Mouse (Mus musculus): ENCODE data around the gene Tom1l2. TPM values are rescaled to one million over a fixed set of nuclear protein-coding genes. Genes with fewer than 3 reads are reported as not detected.

Tom1l2 gene
- polyA plus RNA-seq, 1 experiment from 2014 or later = 74.6 TPM

DNA sequence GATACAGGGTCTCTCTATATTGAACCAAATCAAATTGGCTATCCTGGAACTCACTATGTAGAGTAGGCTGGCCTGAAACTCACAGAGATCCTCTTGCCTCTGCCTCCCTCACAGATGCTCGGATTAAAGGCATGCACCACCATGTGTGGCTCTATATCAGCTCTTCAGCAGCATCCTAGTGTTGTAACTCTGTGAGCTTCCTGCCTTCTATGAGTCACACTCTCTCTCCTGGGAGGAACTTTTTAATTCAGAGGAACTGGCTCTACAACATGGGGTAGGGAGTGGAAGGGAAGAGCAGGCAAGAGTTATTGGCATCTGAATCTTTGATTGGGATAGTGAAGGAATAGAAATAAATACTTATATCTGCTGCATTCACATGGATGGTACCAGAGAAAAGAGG is 4.4 kb upstream of the Tom1l2 start:
- no peak for ATAC-seq
- WGBS = 32% methylated on average over 1 of the region's 1 CpGs
- peaks cover 6% of the 10 kb centered on the region; the same call in 1 of the 2 replicates for H3K4me1 ChIP-seq (ENCODE audit: control insufficient read depth, insufficient read depth, low read length)
- H3K27ac ChIP-seq (ENCODE audit: low read length) = no peak overlapping the region
- no peak overlapping the region for H3K4me2 ChIP-seq (ENCODE audit: low read length)
- no peaks in the 10 kb centered on the region for H3K27me3 ChIP-seq (ENCODE audit: control insufficient read depth, insufficient read depth, low read depth, low read length)
- H3K4me3 ChIP-seq (ENCODE audit: low read depth, low read length) = no peak overlapping the region
- no peaks in the 10 kb centered on the region for H3K9me3 ChIP-seq (replicated peaks; ENCODE audit: control insufficient read depth, low read length, poor library complexity, severe bottlenecking)
- no peaks in the 10 kb centered on the region for H3K36me3 ChIP-seq (ENCODE audit: control insufficient read depth, insufficient read depth, low read length)
- no peak overlapping the region for H3K9ac ChIP-seq (ENCODE audit: low read depth, low read length)

DNA sequence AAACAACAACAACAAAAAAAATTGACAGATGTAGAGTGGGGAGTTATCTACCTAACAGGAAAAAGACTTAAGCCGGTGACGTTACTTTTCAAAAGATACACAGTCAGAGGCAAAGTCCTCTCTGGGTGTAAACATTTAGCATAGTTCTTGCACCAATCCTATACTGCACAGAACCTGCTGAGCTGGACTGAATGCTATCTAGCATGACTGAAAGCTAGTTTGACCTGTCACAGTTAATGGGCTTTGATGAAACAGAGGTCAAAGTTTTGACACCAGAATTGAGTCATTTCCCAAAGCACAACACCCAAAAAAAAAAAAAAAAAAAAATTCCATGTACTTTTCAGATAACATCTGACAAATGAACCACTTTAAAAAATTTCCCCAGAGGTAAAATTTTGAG is 3.2 kb upstream of the Tom1l2 start:
- H3K9ac ChIP-seq (ENCODE audit: low read depth, low read length) = no peak overlapping the region
- H3K27me3 ChIP-seq (ENCODE audit: control insufficient read depth, insufficient read depth, low read depth, low read length) = no peaks in the 10 kb centered on the region
- H3K36me3 ChIP-seq (ENCODE audit: control insufficient read depth, insufficient read depth, low read length) = no peaks in the 10 kb centered on the region
- WGBS = 94% methylated on average over 2 of the region's 2 CpGs
- no peak for ATAC-seq
- H3K9me3 ChIP-seq (replicated peaks; ENCODE audit: control insufficient read depth, low read length, poor library complexity, severe bottlenecking) = no peaks in the 10 kb centered on the region
- H3K4me1 ChIP-seq (ENCODE audit: control insufficient read depth, insufficient read depth, low read length) = peaks cover 15% of the 10 kb centered on the region
- no peak overlapping the region for H3K4me2 ChIP-seq (ENCODE audit: low read length)
- no peak overlapping the region for H3K27ac ChIP-seq (ENCODE audit: low read length)
- no peak overlapping the region for H3K4me3 ChIP-seq (ENCODE audit: low read depth, low read length)

- H3K4me3 ChIP-seq (ENCODE audit: low read depth, low read length) = peak overlapping the region; percentile 78
- peak overlapping the region; percentile 82; the same call in 1 of the 2 replicates for H3K27ac ChIP-seq (ENCODE audit: low read length)
- H3K4me2 ChIP-seq (ENCODE audit: low read length) = peak overlapping the region; percentile 81
- H3K36me3 ChIP-seq (ENCODE audit: control insufficient read depth, insufficient read depth, low read length) = no peaks in the 10 kb centered on the region
- no peaks in the 10 kb centered on the region for H3K9me3 ChIP-seq (replicated peaks; ENCODE audit: control insufficient read depth, low read length, poor library complexity, severe bottlenecking)
- H3K9ac ChIP-seq (ENCODE audit: low read depth, low read length) = peak overlapping the region; percentile 79
- H3K27me3 ChIP-seq (ENCODE audit: control insufficient read depth, insufficient read depth, low read depth, low read length) = no peaks in the 10 kb centered on the region
- no peak for ATAC-seq
- 19% methylated on average over 11 of the region's 11 CpGs for WGBS
- peaks cover 17% of the 10 kb centered on the region for H3K4me1 ChIP-seq (ENCODE audit: control insufficient read depth, insufficient read depth, low read length)
These were observed 757 bp downstream of the Tom1l2 start for GRCm38 (mm10) chr11:60351925-60352371.

DNA sequence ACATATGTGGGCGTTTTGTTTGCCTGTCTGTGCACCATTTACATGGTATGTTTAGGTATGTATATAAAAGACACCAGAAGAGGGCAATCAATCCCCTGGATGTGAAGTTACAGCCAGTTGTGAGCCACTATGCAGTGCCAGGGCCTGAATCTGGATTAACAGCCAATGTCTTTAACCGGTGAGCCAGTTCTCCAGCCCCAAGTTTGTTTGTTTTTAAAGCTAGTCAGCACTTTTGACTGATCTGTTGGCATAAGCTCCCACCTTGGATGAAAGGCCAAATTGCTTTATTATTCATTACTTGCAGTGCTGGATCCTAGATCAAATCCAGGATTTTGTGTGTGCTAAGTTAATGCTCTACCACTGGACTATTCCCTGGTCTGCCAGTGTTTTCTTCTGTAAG is 1.3 kb downstream of the Tom1l2 start:
- peak overlapping the region; percentile 81 for H3K4me2 ChIP-seq (ENCODE audit: low read length)
- H3K27me3 ChIP-seq (ENCODE audit: control insufficient read depth, insufficient read depth, low read depth, low read length) = no peaks in the 10 kb centered on the region
- no peaks in the 10 kb centered on the region for H3K36me3 ChIP-seq (ENCODE audit: control insufficient read depth, insufficient read depth, low read length)
- ATAC-seq = no peak
- H3K4me3 ChIP-seq (ENCODE audit: low read depth, low read length) = peak overlapping the region; percentile 78; the same call in 1 of the 2 replicates
- WGBS = 50% methylated on average over 2 of the region's 2 CpGs
- no peak overlapping the region for H3K9ac ChIP-seq (ENCODE audit: low read depth, low read length)
- no peak overlapping the region for H3K27ac ChIP-seq (ENCODE audit: low read length)
- peaks cover 17% of the 10 kb centered on the region for H3K4me1 ChIP-seq (ENCODE audit: control insufficient read depth, insufficient read depth, low read length)
- H3K9me3 ChIP-seq (replicated peaks; ENCODE audit: control insufficient read depth, low read length, poor library complexity, severe bottlenecking) = no peaks in the 10 kb centered on the region

DNA sequence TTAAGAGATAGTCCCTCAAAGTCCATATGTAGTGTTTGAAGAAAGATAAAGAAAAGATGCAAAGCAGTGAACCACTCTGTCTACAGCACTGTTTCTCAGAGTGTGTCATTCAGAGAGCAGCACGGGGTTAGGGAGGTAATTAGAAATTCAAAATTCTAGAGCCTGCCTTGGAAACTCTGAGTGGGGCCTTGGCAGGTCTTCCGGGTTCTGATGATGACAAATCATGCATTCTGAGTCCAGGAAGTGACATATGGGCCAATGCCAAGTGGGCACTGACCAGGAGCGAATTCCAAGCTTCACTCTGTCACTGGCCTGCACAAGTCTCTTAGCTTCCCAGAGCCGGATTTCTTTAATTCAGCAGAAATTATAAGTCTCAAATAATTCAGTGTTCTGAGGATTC is 6.2 kb downstream of the Tom1l2 start:
- H3K9ac ChIP-seq (ENCODE audit: low read depth, low read length) = no peak overlapping the region
- WGBS = 65% methylated on average over 4 of the region's 4 CpGs
- peaks cover 6% of the 10 kb centered on the region for H3K4me1 ChIP-seq (ENCODE audit: control insufficient read depth, insufficient read depth, low read length)
- no peak overlapping the region for H3K4me2 ChIP-seq (ENCODE audit: low read length)
- H3K27ac ChIP-seq (ENCODE audit: low read length) = no peak overlapping the region
- no peaks in the 10 kb centered on the region for H3K27me3 ChIP-seq (ENCODE audit: control insufficient read depth, insufficient read depth, low read depth, low read length)
- no peaks in the 10 kb centered on the region for H3K9me3 ChIP-seq (replicated peaks; ENCODE audit: control insufficient read depth, low read length, poor library complexity, severe bottlenecking)
- H3K36me3 ChIP-seq (ENCODE audit: control insufficient read depth, insufficient read depth, low read length) = no peaks in the 10 kb centered on the region
- no peak overlapping the region for H3K4me3 ChIP-seq (ENCODE audit: low read depth, low read length)
- ATAC-seq = no peak

DNA sequence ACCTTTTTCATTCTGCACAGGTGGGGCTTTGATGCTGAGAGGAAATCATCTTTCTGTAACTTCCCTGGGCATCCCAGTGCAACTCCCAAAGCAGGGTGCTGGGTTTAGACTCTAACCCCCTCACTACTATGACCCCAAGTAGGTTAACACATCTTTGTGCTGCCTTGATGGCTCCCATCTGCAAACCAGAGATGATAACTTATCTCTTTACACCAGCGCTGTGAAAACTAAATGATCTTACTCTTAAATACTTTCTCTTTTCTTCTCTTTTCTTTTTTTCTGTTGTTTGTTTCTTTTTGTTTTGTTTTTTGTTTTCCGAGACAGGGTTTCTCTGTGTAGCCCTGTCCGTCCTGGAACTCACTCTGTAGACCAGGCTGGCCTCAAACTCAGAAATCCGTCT is 6.8 kb downstream of the Tom1l2 start:
- H3K27ac ChIP-seq (ENCODE audit: low read length) = no peak overlapping the region
- peaks cover under 1% of the 10 kb centered on the region; the same call in 1 of the 2 replicates for H3K4me1 ChIP-seq (ENCODE audit: control insufficient read depth, insufficient read depth, low read length)
- no peak overlapping the region for H3K4me3 ChIP-seq (ENCODE audit: low read depth, low read length)
- no peak for ATAC-seq
- no peaks in the 10 kb centered on the region for H3K27me3 ChIP-seq (ENCODE audit: control insufficient read depth, insufficient read depth, low read depth, low read length)
- H3K9ac ChIP-seq (ENCODE audit: low read depth, low read length) = no peak overlapping the region
- 82% methylated on average over 4 of the region's 4 CpGs for WGBS
- no peaks in the 10 kb centered on the region for H3K9me3 ChIP-seq (replicated peaks; ENCODE audit: control insufficient read depth, low read length, poor library complexity, severe bottlenecking)
- H3K36me3 ChIP-seq (ENCODE audit: control insufficient read depth, insufficient read depth, low read length) = no peaks in the 10 kb centered on the region
- no peak overlapping the region for H3K4me2 ChIP-seq (ENCODE audit: low read length)

DNA sequence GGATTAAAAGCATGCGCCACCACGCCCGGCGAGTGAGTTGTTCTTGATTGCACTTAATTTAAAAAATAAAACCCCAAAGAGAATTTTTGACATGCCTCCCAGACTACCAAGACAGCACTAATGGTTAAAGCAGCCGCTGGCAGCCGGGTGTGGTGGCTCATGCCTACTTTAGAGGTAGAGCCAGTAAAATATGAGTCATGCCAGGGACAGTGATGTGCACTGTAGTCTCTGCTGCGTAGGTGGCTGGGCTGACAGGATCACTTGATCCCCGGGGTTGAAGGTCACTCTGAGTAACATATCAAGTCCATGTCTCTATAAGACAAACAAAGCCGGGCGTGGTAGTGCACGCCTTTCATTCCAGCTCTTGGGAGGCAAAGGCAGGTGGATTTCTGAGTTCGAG is 13.3 kb downstream of the Tom1l2 start:
- peaks cover under 1% of the 10 kb centered on the region; the same call in 1 of the 2 replicates for H3K4me1 ChIP-seq (ENCODE audit: control insufficient read depth, insufficient read depth, low read length)
- no peak overlapping the region for H3K4me2 ChIP-seq (ENCODE audit: low read length)
- 94% methylated on average over 12 of the region's 12 CpGs for WGBS
- ATAC-seq = no peak
- no peaks in the 10 kb centered on the region for H3K27me3 ChIP-seq (ENCODE audit: control insufficient read depth, insufficient read depth, low read depth, low read length)
- no peaks in the 10 kb centered on the region for H3K9me3 ChIP-seq (replicated peaks; ENCODE audit: control insufficient read depth, low read length, poor library complexity, severe bottlenecking)
- H3K27ac ChIP-seq (ENCODE audit: low read length) = no peak overlapping the region
- no peak overlapping the region for H3K4me3 ChIP-seq (ENCODE audit: low read depth, low read length)
- H3K36me3 ChIP-seq (ENCODE audit: control insufficient read depth, insufficient read depth, low read length) = no peaks in the 10 kb centered on the region
- H3K9ac ChIP-seq (ENCODE audit: low read depth, low read length) = no peak overlapping the region

GRCm38 (mm10) chr11:60338291-60338690 is 14.4 kb downstream of the Tom1l2 start:
- Histone ChIP-seq H3K27me3 (ENCODE audit: control insufficient read depth, insufficient read depth, low read depth, low read length) (no peaks in the 10 kb centered on the region), H3K27ac (ENCODE audit: low read length) (no peak overlapping the region), H3K9ac (ENCODE audit: low read depth, low read length) (no peak overlapping the region), H3K36me3 (ENCODE audit: control insufficient read depth, insufficient read depth, low read length) (no peaks in the 10 kb centered on the region), H3K4me3 (ENCODE audit: low read depth, low read length) (no peak overlapping the region), H3K4me1 (ENCODE audit: control insufficient read depth, insufficient read depth, low read length) (peaks cover 4% of the 10 kb centered on the region), H3K9me3 (replicated peaks; ENCODE audit: control insufficient read depth, low read length, poor library complexity, severe bottlenecking) (no peaks in the 10 kb centered on the region), H3K4me2 (ENCODE audit: low read length) (no peak overlapping the region)
- no peak for ATAC-seq
- 70% methylated on average over 4 of the region's 4 CpGs for WGBS

DNA sequence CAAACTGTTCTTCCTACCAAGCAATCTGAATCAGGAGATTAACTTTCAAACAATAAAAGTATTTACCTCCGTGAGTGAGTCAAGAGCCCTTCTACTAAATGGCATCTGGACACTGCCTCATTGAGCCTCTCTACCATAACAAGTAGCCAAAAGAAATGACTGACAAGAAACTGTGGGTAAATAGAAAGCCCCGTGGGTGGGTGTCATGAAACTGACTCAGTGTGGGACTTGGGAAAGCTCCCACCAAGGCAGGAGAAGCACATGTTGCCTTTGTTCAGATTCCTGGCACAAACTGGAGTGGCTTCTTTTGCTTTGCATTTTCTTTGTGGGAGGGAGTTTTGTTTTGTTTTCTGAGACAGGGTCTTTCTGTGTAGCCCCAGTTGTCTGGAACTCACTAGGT is 16.9 kb downstream of the Tom1l2 start:
- Histone ChIP-seq H3K4me1 (ENCODE audit: control insufficient read depth, insufficient read depth, low read length) (peaks cover 6% of the 10 kb centered on the region), H3K4me3 (ENCODE audit: low read depth, low read length) (no peak overlapping the region), H3K9ac (ENCODE audit: low read depth, low read length) (no peak overlapping the region), H3K36me3 (ENCODE audit: control insufficient read depth, insufficient read depth, low read length) (no peaks in the 10 kb centered on the region), H3K27ac (ENCODE audit: low read length) (no peak overlapping the region), H3K27me3 (ENCODE audit: control insufficient read depth, insufficient read depth, low read depth, low read length) (no peaks in the 10 kb centered on the region), H3K9me3 (replicated peaks; ENCODE audit: control insufficient read depth, low read length, poor library complexity, severe bottlenecking) (no peaks in the 10 kb centered on the region), H3K4me2 (ENCODE audit: low read length) (no peak overlapping the region)
- 32% methylated on average over 2 of the region's 2 CpGs for WGBS
- ATAC-seq = no peak

Data from midbrain, embryonic 16.5 days (tissue).